ENCODE assay signal across 9 mouse cellular contexts in genomic region chr10:117906267-117906811, GRCm38 (mm10).
DNase-seq lines count a peak whose midpoint lies in the region; ATAC-seq and TF ChIP-seq lines count a peak whose summit lies in the region.
"Had no signal": no experiment of that assay in that cellular context is flagged by ENCODE, and none has a peak within 500 bp of the region (broad histone marks: within the 10 kb centered on the region; RNA-seq: fewer than 3 reads in every experiment).

No protein-coding gene starts in this region.

- H3K27me3 ChIP-seq in thymus, adult 2 months (ENCODE audit: control insufficient read depth, insufficient read depth, low read length), result no peaks in the 10 kb centered on the region
- no peaks in the 10 kb centered on the region for H3K27me3 ChIP-seq in forebrain, embryonic 12.5 days
- 0 out of 2 replicates have a peak, but pooled peaks cover 4% of the 10 kb centered on the region for H3K27me3 ChIP-seq in heart, embryonic 14.5 days (ENCODE audit: control insufficient read depth, insufficient read depth, low read length)
- no peaks in the 10 kb centered on the region for H3K27me3 ChIP-seq in kidney, postnatal 0 days (ENCODE audit: insufficient read depth, low read length)
- no peaks in the 10 kb centered on the region for H3K27me3 ChIP-seq in midbrain, embryonic 16.5 days (ENCODE audit: control insufficient read depth, insufficient read depth, low read depth, low read length)
- H3K27me3 ChIP-seq in stomach, embryonic 16.5 days (ENCODE audit: control insufficient read depth, insufficient read depth, low read length), result no peaks in the 10 kb centered on the region
- H3K27me3 ChIP-seq: Patski had no signal

- peaks cover 23% of the 10 kb centered on the region for H3K4me1 ChIP-seq in thymus, adult 2 months (replicated peaks; ENCODE audit: control insufficient read depth, insufficient read depth, low read length)
- H3K4me1 ChIP-seq in forebrain, embryonic 12.5 days, result peaks cover 11% of the 10 kb centered on the region; the same call in 1 of the 2 replicates
- H3K4me1 ChIP-seq in heart, embryonic 14.5 days (ENCODE audit: control insufficient read depth in 2 of 2, insufficient read depth in 2 of 2, low read length in 2 of 2), result peaks cover 5 to 7% of the 10 kb centered on the region in 2 experiments; a peak in 3 of 4 replicates
- no peaks in the 10 kb centered on the region for H3K4me1 ChIP-seq in kidney, postnatal 0 days (replicated peaks; ENCODE audit: insufficient read depth, low read length)
- no peaks in the 10 kb centered on the region for H3K4me1 ChIP-seq in midbrain, embryonic 16.5 days (ENCODE audit: control insufficient read depth, insufficient read depth, low read length)
- peaks cover 4% of the 10 kb centered on the region for H3K4me1 ChIP-seq in stomach, embryonic 16.5 days (ENCODE audit: control insufficient read depth, insufficient read depth, low read length)

- peak overlapping the region; percentile 25; the same call in 1 of the 2 replicates for H3K27ac ChIP-seq in thymus, adult 2 months (ENCODE audit: control insufficient read depth, insufficient read depth, low read length)
- no peak overlapping the region for H3K27ac ChIP-seq in forebrain, embryonic 12.5 days
- peak overlapping the region; percentile 84 to 85 for H3K27ac ChIP-seq in heart, embryonic 14.5 days (replicated peaks in 1 of 2; ENCODE audit: control insufficient read depth in 1 of 2, insufficient read depth in 1 of 2, low read depth in 2 of 2, low read length in 2 of 2)
- H3K27ac ChIP-seq in kidney, postnatal 0 days, result peak overlapping the region; percentile 75
- H3K27ac ChIP-seq in midbrain, embryonic 16.5 days (ENCODE audit: low read length), result no peak overlapping the region
- H3K27ac ChIP-seq in stomach, embryonic 16.5 days (ENCODE audit: low read length), result peak overlapping the region; percentile 88

- no peaks in the 10 kb centered on the region for H3K9me3 ChIP-seq in forebrain, embryonic 12.5 days
- H3K9me3 ChIP-seq in heart, embryonic 14.5 days (ENCODE audit: control insufficient read depth, low read length), result no peaks in the 10 kb centered on the region
- H3K9me3 ChIP-seq in kidney, postnatal 0 days (replicated peaks; ENCODE audit: low read length), result no peaks in the 10 kb centered on the region
- no peaks in the 10 kb centered on the region for H3K9me3 ChIP-seq in midbrain, embryonic 16.5 days (replicated peaks; ENCODE audit: control insufficient read depth, low read length, poor library complexity, severe bottlenecking)
- H3K9me3 ChIP-seq in stomach, embryonic 16.5 days (replicated peaks; ENCODE audit: control insufficient read depth, low read length), result no peaks in the 10 kb centered on the region

- no peak for DNase-seq in thymus, adult 2 months
- DNase-seq in thymus, postnatal 0 days (ENCODE audit: low spot score), result no peak
- DNase-seq in kidney, postnatal 0 days (ENCODE audit: low spot score), result peak; percentile 90
- DNase-seq in liver, result peak; percentile 35

- TF ChIP-seq CTCF in thymus, adult 2 months (IDR thresholded peaks at IDR 0.05; ENCODE audit: borderline replicate concordance, control insufficient read depth, extremely low read depth, insufficient read depth, low read length, poor library complexity), result no peak
- TF ChIP-seq CTCF in kidney, postnatal 0 days (IDR thresholded peaks at IDR 0.05; ENCODE audit: low read depth), result no peak

- TF ChIP-seq POLR2A in thymus, adult 2 months (IDR thresholded peaks at IDR 0.05; ENCODE audit: control insufficient read depth, extremely low read depth, insufficient read depth, low read length, poor library complexity), result no peak

- H3K36me3 ChIP-seq in thymus, adult 2 months (ENCODE audit: control insufficient read depth, insufficient read depth, low read length), result no peaks in the 10 kb centered on the region
- H3K36me3 ChIP-seq in forebrain, embryonic 12.5 days (replicated peaks), result no peaks in the 10 kb centered on the region
- no peaks in the 10 kb centered on the region for H3K36me3 ChIP-seq in heart, embryonic 14.5 days (ENCODE audit: control insufficient read depth, insufficient read depth, low read length)
- no peaks in the 10 kb centered on the region for H3K36me3 ChIP-seq in kidney, postnatal 0 days (ENCODE audit: insufficient read depth, low read length)
- H3K36me3 ChIP-seq in midbrain, embryonic 16.5 days (ENCODE audit: control insufficient read depth, insufficient read depth, low read length), result no peaks in the 10 kb centered on the region
- H3K36me3 ChIP-seq in stomach, embryonic 16.5 days (ENCODE audit: control insufficient read depth, insufficient read depth, low read length), result no peaks in the 10 kb centered on the region

- peak; percentile 82 for ATAC-seq in forebrain, embryonic 12.5 days (ENCODE audit: low FRiP score)
- ATAC-seq in heart, embryonic 14.5 days (ENCODE audit: insufficient number of reproducible peaks, insufficient read depth, low FRiP score, low read depth), result peak; percentile 82
- peak; percentile 88 for ATAC-seq in kidney, postnatal 0 days (replicated peaks; ENCODE audit: low FRiP score, low read depth)
- peak; percentile 83 for ATAC-seq in midbrain, embryonic 16.5 days
- ATAC-seq in stomach, embryonic 16.5 days (ENCODE audit: insufficient read depth, low FRiP score), result peak; percentile 89
- ATAC-seq: Patski had no signal

- no peak overlapping the region for H3K9ac ChIP-seq in forebrain, embryonic 12.5 days
- H3K9ac ChIP-seq in heart, embryonic 14.5 days (ENCODE audit: low read length), result peak overlapping the region; percentile 68
- H3K9ac ChIP-seq in kidney, postnatal 0 days (ENCODE audit: low read depth, low read length), result peak overlapping the region; percentile 36; the same call in 1 of the 2 replicates
- H3K9ac ChIP-seq in midbrain, embryonic 16.5 days (ENCODE audit: low read depth, low read length), result no peak overlapping the region; the same call in 1 of the 2 replicates
- H3K9ac ChIP-seq in stomach, embryonic 16.5 days (ENCODE audit: low read length), result peak overlapping the region; percentile 62

- peak overlapping the region; percentile 12; the same call in 1 of the 2 replicates for H3K4me3 ChIP-seq in thymus, adult 2 months (ENCODE audit: control insufficient read depth, insufficient read depth, low read length)
- H3K4me3 ChIP-seq in forebrain, embryonic 12.5 days (replicated peaks), result peak overlapping the region; percentile 34
- peak overlapping the region; percentile 30 to 41 for H3K4me3 ChIP-seq in heart, embryonic 14.5 days (ENCODE audit: control insufficient read depth in 1 of 2, insufficient read depth in 1 of 2, low read depth in 1 of 2, low read length in 2 of 2)
- peak overlapping the region; percentile 28 for H3K4me3 ChIP-seq in kidney, postnatal 0 days (replicated peaks; ENCODE audit: low read depth, low read length)
- H3K4me3 ChIP-seq in midbrain, embryonic 16.5 days (ENCODE audit: low read depth, low read length), result peak overlapping the region; percentile 32
- peak overlapping the region; percentile 43 for H3K4me3 ChIP-seq in stomach, embryonic 16.5 days (replicated peaks; ENCODE audit: low read length)

- WGBS in thymus, adult 2 months, result 34% methylated on average over 11 of the region's 11 CpGs
- WGBS in forebrain, embryonic 12.5 days, result 29% methylated on average over 11 of the region's 11 CpGs
- WGBS in heart, embryonic 14.5 days, result 5% methylated on average over 11 of the region's 11 CpGs
- WGBS in kidney, postnatal 0 days, result 12% methylated on average over 11 of the region's 11 CpGs
- 24% methylated on average over 11 of the region's 11 CpGs for WGBS in midbrain, embryonic 16.5 days
- 10% methylated on average over 11 of the region's 11 CpGs for WGBS in stomach, embryonic 16.5 days

- H3K4me2 ChIP-seq in forebrain, embryonic 12.5 days, result peak overlapping the region; percentile 61
- H3K4me2 ChIP-seq in heart, embryonic 14.5 days (ENCODE audit: low read length), result peak overlapping the region; percentile 73
- peak overlapping the region; percentile 56 for H3K4me2 ChIP-seq in kidney, postnatal 0 days (ENCODE audit: low read length)
- H3K4me2 ChIP-seq in midbrain, embryonic 16.5 days (ENCODE audit: low read length), result peak overlapping the region; percentile 55
- H3K4me2 ChIP-seq in stomach, embryonic 16.5 days (ENCODE audit: low read depth, low read length), result peak overlapping the region; percentile 66

Comparison
In these comparisons a context has a peak if more than half of its experiments do, and no peak if none do; other contexts are left out.
1. DNase-seq: peak in kidney, postnatal 0 days (single experiment) and liver (single experiment); none in thymus, adult 2 months (single experiment) and thymus, postnatal 0 days (single experiment).
2. H3K27ac ChIP-seq: peak in thymus, adult 2 months (single experiment), heart, embryonic 14.5 days (2 of 2), kidney, postnatal 0 days (single experiment) and stomach, embryonic 16.5 days (single experiment); none in forebrain, embryonic 12.5 days (single experiment) and midbrain, embryonic 16.5 days (single experiment).
3. H3K9ac ChIP-seq: peak in heart, embryonic 14.5 days (single experiment), kidney, postnatal 0 days (single experiment) and stomach, embryonic 16.5 days (single experiment); none in forebrain, embryonic 12.5 days (single experiment) and midbrain, embryonic 16.5 days (single experiment).
4. Peak in every context shown above with its lines, with median percentiles within 50 percentile points of each other: H3K4me3 ChIP-seq, ATAC-seq and H3K4me2 ChIP-seq.